Mouse (Mus musculus) monocyte, adult 5-6 weeks (primary cell): ENCODE results near the gene Cip2a. TPM values are rescaled to one million over a fixed set of nuclear protein-coding genes. Genes with fewer than 3 reads are reported as not detected.

Source experiments
- ATAC-seq: fragments of 153-309, 156-312 bp; replicated peaks from 2 replicates; pipeline ENCODE4 v1.8.0; 2017; ENCODE audit warnings: mild to moderate bottlenecking; ENCODE audit not compliant: low TSS enrichment, insufficient number of reproducible peaks, severe bottlenecking, poor library complexity, low FRiP score
- total RNA-seq: library from RNA; stranded (forward); fragments of 200-1000, 200-491, 200-594 nt; gene quantifications from 3 replicates; pipeline ENCODE4 v1.2.3, GENCODE M21; 2017

The Cip2a gene
- total RNA-seq = 7.2 to 12.8 TPM (median 8.2 TPM) in 3 replicates

DNA sequence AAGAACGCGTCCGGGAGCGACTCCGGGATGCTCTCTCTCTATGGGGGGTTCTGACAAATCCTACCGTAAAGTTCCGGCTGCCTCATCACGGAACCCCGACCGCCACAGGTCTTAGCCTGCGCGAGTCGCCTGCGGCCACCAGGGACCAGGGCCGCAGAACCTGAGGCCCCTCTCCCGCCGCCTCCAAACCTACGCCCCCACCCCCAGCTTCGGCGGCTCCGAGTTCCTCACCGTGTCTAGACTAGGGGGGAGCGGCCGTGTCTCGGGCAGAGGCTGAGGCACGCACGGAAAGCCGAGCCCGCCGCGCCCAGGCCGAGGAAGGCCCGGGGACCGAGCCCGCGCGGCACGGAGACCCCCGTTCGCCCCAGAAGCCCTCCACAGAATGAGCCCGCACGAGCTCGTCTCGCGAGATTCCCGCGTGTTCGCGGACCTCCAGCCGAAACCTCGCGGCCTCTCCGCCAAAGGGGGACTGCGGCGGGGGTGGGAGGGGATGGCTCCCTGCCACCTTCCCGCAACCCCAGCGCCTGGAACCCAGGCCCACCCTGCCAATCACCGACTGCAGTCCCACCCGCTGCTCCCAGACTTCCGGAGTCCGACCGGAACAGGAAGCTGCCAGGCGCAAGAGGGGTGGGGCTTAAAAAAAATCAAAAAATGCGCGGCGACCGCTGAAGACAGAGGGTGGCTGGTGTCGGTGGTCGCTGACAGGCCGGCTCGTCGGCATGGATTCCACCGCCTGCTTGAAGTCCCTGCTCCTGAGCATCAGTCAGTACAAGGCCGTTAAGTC is at the start of gene Cip2a, which contains the start of gene Dzip3:
TSS of gene Cip2a (plus strand) at position 627 of the 784 bp plus-strand sequence.
TSS of gene Dzip3 (minus strand) at position 607 of the 784 bp plus-strand sequence.
- ATAC-seq = peak; percentile 89

DNA sequence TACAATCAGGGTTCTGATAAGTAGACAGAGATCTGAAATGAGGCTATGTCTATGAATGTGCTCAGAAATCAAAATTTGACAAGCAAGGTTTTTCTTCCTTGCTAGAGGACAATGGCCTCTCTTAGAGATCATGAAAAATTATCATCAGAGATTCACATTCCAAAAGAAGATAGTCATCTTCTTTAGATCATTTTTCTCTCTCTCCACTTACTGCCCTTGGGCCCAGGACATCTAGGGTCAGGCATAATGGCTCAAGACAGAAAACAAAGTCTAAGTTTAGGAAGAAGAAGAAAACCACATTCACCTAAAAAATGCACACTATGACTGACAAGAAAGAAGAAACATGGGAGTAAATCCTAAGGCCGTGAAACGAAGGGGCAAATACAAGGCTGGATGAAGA is 21.0 kb upstream of the Cip2a start:
- ATAC-seq = no peak

- ATAC-seq = no peak
These were observed 20.4 kb upstream of the Cip2a start for GRCm38 (mm10) chr16:48973548-48973947.

DNA sequence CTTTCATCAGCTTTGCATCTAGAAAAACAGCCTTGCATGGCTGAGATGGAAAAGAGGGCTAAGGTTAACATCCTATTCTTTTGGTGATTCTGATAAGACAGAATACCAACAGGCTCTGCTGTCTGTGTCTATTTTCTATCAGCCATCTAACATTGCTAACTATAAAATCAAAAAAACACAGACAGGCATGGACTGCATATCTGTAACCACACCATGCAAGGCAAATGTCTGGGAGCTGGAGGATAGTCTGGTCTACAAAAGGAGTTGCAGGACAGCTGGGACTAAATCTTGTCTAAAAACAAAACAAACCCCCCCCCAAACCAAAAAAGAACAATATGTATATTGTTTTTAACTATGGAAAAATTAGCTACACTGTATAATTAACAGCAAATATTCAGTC is 14.0 kb upstream of the Cip2a start:
- no peak for ATAC-seq

DNA sequence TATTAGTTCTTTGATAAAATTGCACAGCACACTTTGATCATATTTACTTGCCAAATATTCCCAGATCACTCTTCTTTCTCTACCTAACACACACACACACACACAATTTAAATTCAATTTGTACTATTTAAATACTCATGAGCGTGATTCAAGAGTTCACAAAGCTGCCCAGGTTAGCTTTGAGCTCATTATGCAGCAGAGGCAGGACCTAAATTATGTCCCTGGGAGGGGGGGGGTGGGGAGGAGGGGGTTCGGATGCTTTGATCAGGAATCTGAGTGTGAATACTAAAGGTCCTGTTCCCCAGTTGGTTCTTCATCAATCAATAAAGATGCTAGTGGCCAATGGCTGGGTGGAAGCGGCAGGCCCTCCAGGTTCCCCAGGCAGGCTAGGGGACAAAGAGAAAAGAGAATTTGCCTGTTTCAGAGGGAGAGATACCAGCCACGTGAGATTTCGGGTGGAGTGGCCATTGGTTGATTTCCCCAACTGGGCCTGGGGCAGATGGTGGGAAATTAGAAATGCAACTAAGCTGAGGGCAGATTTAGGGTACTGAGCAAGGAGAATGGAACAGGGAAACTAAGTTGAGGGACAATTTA is 8.9 kb upstream of the Cip2a start:
- no peak for ATAC-seq

- ATAC-seq = no peak
These were observed 4.3 kb upstream of the Cip2a start for GRCm38 (mm10) chr16:48989700-48990099.

DNA sequence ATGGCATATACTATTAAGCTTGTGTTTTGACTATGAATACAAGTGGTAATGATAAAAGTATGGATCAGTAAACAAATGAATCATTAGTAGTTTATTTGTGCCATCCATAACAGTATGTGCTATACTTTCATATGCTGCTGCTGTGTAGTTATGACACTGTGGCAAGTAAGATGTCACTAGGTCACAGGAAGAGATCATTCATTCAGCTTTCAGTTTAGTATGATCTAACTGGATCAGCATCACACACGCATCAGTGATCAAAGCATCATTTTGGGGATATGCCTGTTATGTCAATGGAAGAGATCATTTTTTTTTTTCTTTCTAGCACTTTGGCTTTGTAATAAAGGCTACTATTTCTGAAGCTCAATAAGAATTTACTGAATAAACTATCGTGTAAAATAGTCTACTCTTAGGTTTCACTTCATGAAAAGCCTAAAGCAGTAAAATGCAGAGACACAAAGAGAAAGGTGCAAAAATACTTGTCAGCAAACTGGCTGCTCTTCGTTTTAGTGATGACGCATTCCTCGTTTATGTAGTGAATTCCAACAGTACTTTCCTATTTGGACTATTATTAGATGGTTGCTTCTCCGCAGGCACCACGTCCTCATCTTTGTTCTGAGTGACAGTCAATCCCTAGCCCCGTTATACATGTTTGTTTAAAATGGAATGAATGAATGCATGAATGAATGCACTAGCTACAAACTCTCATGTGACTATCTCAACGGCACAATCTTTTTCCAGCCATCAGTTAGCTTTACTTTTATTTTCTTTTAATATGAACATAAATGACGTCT is 1.4 kb upstream of the Cip2a start:
- no peak for ATAC-seq

GRCm38 (mm10) chr16:48993231-48993558 is 790 bp upstream of the Cip2a start:
- ATAC-seq = no peak

- peak; percentile 40; the same call in 1 of the 2 replicates for ATAC-seq
These were observed 333 bp downstream of the Cip2a start for GRCm38 (mm10) chr16:48994343-48994693.

DNA sequence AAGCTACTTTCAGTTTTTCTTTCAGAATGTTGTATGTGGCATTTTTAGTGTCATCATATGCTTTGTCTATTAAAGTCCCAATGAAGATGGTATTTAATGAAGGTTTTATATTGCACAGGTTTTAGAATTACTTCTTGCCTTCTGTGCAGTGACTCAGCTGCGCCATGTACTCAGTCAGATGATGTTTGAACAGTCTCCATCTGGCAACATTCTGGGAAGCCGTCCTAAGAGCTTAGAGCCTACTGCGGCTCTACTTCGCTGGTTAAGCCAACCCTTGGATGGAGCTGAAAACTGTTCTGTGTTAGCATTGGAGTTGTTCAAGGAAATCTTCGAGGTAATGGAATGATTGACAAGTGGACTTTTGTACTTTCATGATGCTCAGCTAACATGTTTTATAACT is 10.2 kb downstream of the Cip2a start:
- no peak for ATAC-seq

DNA sequence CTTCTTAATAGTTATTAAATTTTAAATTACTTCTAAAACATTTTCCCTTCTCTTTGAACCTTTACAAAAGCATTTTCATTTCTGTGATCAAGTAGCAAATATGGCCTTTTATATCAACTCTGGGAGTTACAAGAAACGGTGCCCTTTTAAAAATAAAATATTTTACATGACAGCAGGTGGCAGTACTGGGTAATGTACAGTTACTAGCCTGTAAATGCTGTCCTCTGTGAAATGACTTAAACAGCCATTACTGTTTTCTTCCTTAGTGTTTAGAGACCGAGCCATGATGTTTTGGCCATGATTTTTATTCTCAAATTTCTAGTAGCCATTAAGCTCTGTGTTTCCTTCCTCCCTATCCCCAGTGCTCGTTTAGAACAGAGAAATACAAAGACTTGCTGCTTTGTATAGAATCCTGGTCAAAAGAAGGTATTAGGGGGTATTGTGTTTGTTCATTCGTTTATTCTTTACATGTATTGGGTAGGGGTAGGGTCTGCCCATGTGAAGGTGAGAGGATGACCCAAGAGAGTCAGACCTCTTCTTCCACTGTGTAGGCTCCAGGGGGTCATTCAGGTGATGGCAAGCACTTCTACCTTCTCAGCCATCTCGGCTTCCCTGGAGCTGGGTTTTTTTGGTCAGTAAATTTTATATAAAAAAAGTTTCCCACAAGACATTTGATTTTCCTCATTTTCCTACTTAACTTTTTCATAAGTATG is 22.8 kb downstream of the Cip2a start:
- no peak for ATAC-seq

- ATAC-seq = no peak
These were observed 41.9 kb downstream of the Cip2a start for GRCm38 (mm10) chr16:49035852-49036251.

DNA sequence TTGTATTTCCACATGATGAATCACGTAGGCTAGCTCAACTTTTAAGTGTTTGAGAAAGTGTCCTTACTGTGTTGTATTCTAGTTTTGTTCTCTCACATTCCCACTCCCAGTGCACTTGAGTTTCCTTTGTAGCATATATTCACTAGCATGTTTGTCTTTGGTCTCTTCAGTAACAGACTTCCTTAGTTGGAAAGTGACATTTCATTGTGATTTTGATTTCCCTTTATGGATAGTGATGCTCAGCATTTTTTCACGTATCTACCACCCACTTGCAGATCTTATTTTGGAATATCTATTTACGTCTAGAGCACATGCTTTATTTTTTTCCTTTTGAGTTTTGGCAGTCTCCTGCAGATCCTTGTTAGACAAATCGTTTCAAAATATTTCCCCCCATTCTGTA is 43.8 kb downstream of the Cip2a start:
- no peak for ATAC-seq

- no peak for ATAC-seq
These were observed 46.7 kb downstream of the Cip2a start for GRCm38 (mm10) chr16:49040554-49041221.

DNA sequence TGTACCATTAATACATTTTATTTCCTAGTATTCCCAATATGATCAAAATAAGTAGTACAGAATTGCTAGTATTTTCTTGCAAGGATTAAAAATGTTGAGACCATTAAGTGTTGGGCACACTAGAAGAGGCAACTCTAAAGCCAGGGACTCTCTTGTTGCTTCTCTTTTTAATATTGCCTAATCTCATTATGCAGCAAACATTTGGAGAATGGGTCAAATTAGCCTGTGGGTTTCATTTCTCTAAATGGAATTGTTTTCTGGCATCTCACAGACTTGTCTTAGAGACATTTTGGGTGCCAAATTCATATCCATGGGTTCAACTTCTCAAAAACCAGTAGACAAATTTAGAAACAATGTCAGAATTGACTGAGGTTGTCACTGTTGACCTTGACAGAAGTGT is 55.2 kb downstream of the Cip2a start:
- peak; percentile 66 for ATAC-seq

GRCm38 (mm10) chr16:49057186-49057585 is 63.2 kb downstream of the Cip2a start, which contains the start of gene Myh15:
Gene Myh15, plus strand, starts transcription at chr16:49057486.
- ATAC-seq = no peak
